9 mouse cellular contexts compared by ENCODE assay signal in the genomic region with DNA sequence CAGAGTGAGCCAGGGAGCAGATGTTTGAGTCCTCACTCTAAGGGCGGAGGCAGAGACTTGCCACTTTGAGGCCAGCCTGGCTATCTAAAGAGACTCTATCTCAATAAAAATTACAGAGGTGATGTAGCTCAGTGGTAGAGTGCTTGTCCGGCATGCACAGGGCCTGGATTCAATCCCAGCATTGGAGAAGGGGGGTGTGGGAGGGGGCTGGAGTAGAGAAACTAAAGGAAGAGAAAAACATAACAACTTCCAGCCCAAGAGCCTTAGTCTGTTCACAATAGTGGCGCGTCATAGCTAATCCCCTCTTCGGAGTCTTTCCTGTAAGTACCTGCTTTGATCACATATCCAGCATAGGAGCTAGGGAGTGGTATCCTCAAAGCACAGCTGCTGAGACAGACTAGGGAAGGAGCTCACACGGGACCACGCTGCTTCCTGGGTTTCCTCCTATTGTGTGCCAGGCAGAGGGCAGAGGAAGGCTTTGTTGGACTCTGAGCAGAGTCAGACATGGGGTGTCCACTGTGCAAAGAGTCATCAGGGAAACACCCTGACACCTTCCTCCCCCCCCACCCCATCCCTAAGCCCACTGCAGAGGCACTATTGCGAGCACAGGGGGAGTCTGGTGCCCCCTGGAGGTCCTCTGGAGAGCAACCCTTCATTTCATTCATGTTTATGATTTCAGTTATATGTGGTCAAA. TPM values are rescaled to one million over a fixed set of nuclear protein-coding genes. Genes with fewer than 3 reads are reported as not detected.
DNase-seq lines count a peak whose midpoint lies in the region; ATAC-seq and TF ChIP-seq lines count a peak whose summit lies in the region.
"Had no signal": no experiment of that assay in that cellular context is flagged by ENCODE, and none has a peak within 500 bp of the region (broad histone marks: within the 10 kb centered on the region; RNA-seq: fewer than 3 reads in every experiment).

No protein-coding gene starts in this region.

- ATAC-seq in common myeloid progenitor, adult 5-6 weeks (replicated peaks; ENCODE audit: low read depth, poor library complexity, severe bottlenecking): peak; percentile 47; the same call in 1 of the 2 replicates
- no peak; the same call in 1 of the 2 replicates for ATAC-seq in midbrain, postnatal 0 days (ENCODE audit: low FRiP score)

- H3K36me3 ChIP-seq in midbrain, postnatal 0 days (ENCODE audit: insufficient read depth, low read length): 0 out of 2 replicates have a peak, but pooled peaks cover 7% of the 10 kb centered on the region

- H3K4me1 ChIP-seq in midbrain, postnatal 0 days (ENCODE audit: insufficient read depth, low read length): no peaks in the 10 kb centered on the region

- no peaks in the 10 kb centered on the region for H3K27me3 ChIP-seq in midbrain, postnatal 0 days (ENCODE audit: insufficient read depth, low read length)

- no peak overlapping the region for H3K27ac ChIP-seq in layer of hippocampus, adult 2 months
- no peak overlapping the region for H3K27ac ChIP-seq in midbrain, postnatal 0 days (ENCODE audit: low read depth, low read length)

- no peaks in the 10 kb centered on the region for H3K9me3 ChIP-seq in midbrain, postnatal 0 days (ENCODE audit: low read length)

- H3K9ac ChIP-seq in midbrain, postnatal 0 days (replicated peaks; ENCODE audit: low read length, poor library complexity, severe bottlenecking): no peak overlapping the region

- WGBS in midbrain, postnatal 0 days: 45% methylated on average over 8 of the region's 8 CpGs

- DNase-seq in layer of hippocampus, adult 2 months (ENCODE audit: low spot score in 2 of 2): no peak
- no peak for DNase-seq in layer of hippocampus, postnatal 10 days (ENCODE audit: low spot score in 2 of 2)
- peak; percentile 44 for DNase-seq in heart, postnatal 4 days
- DNase-seq in midbrain, postnatal 0 days (ENCODE audit: low spot score): no peak
- no peak for DNase-seq in left cerebral cortex, postnatal 14 days (ENCODE audit: low spot score in 2 of 2)
- DNase-seq in frontal cortex, postnatal 10 days (ENCODE audit: low spot score in 2 of 2): no peak
- no peak for DNase-seq in gastrocnemius, adult 8-10 months (ENCODE audit: low spot score in 2 of 2)
- DNase-seq: adrenal gland, adult 8-10 months had no signal

- H3K4me3 ChIP-seq in layer of hippocampus, adult 2 months: no peak overlapping the region
- no peak overlapping the region for H3K4me3 ChIP-seq in midbrain, postnatal 0 days (ENCODE audit: low read depth, low read length)

- intact Hi-C loops in left cerebral cortex, postnatal 14 days (cut with DNase I): loop anchor here (5.0 kb wide), 1 partner anchor 60 kb away; no protein-coding TSS in a partner anchor

- TF ChIP-seq CTCF in layer of hippocampus, adult 2 months (conservative IDR thresholded peaks at IDR 0.05): peak; percentile 78
- peak; percentile 56 for TF ChIP-seq CTCF in midbrain, postnatal 0 days (IDR thresholded peaks at IDR 0.05)

- no peak overlapping the region for H3K4me2 ChIP-seq in midbrain, postnatal 0 days (ENCODE audit: low read depth, low read length, poor library complexity, severe bottlenecking)

RNA-seq across cellular contexts. Expression of gene Retreg1, which starts 51.2 kb away (rescaled TPM):
- 10 to 100 TPM; 27.3 to 28.6 TPM for total RNA-seq in layer of hippocampus, adult 2 months (2021)
- 10 to 100 TPM; 35.3 to 36.7 TPM for total RNA-seq in layer of hippocampus, postnatal 10 days (2021)
- 77.9 and 95.7 TPM in 2 replicates for total RNA-seq in common myeloid progenitor, adult 5-6 weeks (2017)
- 100 to 1,000 TPM; 112 to 141 TPM for total RNA-seq in heart, postnatal 4 days (2021)
- total RNA-seq in midbrain, postnatal 0 days (2014; rRNA removed): 29.0 and 44.6 TPM in 2 replicates
- polyA plus RNA-seq in midbrain, postnatal 0 days (2015; fragmentation: Nextera tagmentation; extraction: Ambion mirVana): 21.9 and 28.0 TPM in 2 replicates
- 10 to 100 TPM; 35.0 to 39.9 TPM for total RNA-seq in left cerebral cortex, postnatal 14 days (2021)
- total RNA-seq in gastrocnemius, adult 8-10 months (2022): 100 to 1,000 TPM; 150 to 208 (median 158) TPM
